Mouse (Mus musculus) ES-E14 (cell line): Measurements from ENCODE around the gene Rab34.

Source experiments
- CHD2 ChIP-seq: IDR thresholded peaks from 2 replicates; pipeline ENCODE4 v1.6.1; 2014; ENCODE audit warnings: mild to moderate bottlenecking, low read depth, low read length, inconsistent platforms
- HCFC1 ChIP-seq: IDR thresholded peaks from 2 replicates; pipeline ENCODE4 v1.6.1; 2012; ENCODE audit warnings: low read length, inconsistent platforms, borderline replicate concordance; ENCODE audit not compliant: insufficient read depth

DNA sequence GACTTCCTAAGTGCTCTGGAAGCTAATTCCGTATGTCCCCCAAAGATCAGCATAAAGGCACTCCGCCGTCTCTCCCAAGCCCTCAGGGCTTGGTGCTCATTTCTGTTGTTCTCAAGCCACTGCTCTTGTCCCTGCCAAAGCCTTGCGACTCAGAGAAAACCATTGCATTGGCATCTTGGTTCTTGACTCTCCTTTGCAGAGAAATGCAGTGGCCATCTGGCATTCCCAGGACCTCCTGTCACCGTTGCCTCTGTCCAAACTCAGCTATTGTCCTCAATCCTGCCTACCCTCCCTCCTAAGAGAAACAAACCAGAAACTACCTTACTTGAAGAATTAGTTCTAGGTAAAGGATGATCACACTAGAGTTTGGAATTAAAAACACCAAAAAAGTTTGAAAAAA is 32.6 kb upstream of the Rab34 start:
- TF ChIP-seq CHD2: no peak
- TF ChIP-seq HCFC1: no peak
